Comparison of ENCODE assay signal across 15 mouse cellular contexts in genomic region chr6:4733208-4733607, GRCm38 (mm10). TPM values are rescaled to one million over a fixed set of nuclear protein-coding genes. Genes with fewer than 3 reads are reported as not detected.
DNase-seq lines count a peak whose midpoint lies in the region; ATAC-seq and TF ChIP-seq lines count a peak whose summit lies in the region.
"Had no signal": no experiment of that assay in that cellular context is flagged by ENCODE, and none has a peak within 500 bp of the region (broad histone marks: within the 10 kb centered on the region; RNA-seq: fewer than 3 reads in every experiment).

No protein-coding gene starts in this region.

- no peak for ATAC-seq in hindbrain, embryonic 11.5 days (ENCODE audit: low FRiP score)
- ATAC-seq in hindbrain, embryonic 13.5 days (ENCODE audit: low FRiP score) = no peak
- 0 out of 2 replicates have a peak, but pooled peaks have one; percentile 56 for ATAC-seq in embryonic facial prominence, embryonic 11.5 days (replicated peaks; ENCODE audit: insufficient number of reproducible peaks, low FRiP score, low TSS enrichment, low read depth)
- no peak for ATAC-seq in monocyte, adult 5-6 weeks (replicated peaks; ENCODE audit: insufficient number of reproducible peaks, low FRiP score, low TSS enrichment, poor library complexity, severe bottlenecking)
- ATAC-seq: hindbrain, embryonic 16.5 days had no signal

- no peak for TF ChIP-seq EP300 in CH12.LX (IDR thresholded peaks at IDR 0.05; ENCODE audit: low read length)

- H3K27ac ChIP-seq in hindbrain, embryonic 11.5 days (ENCODE audit: low read depth, low read length) = 0 out of 2 replicates have a peak overlapping the region, but pooled peaks have one; percentile 24
- no peak overlapping the region for H3K27ac ChIP-seq in hindbrain, embryonic 13.5 days
- H3K27ac ChIP-seq in CH12.LX (ENCODE audit: insufficient read depth, low read depth) = no peak overlapping the region
- H3K27ac ChIP-seq in embryonic facial prominence, embryonic 11.5 days (replicated peaks; ENCODE audit: low read depth, low read length) = no peak overlapping the region
- H3K27ac ChIP-seq: limb, embryonic 13.5 days had no signal

- dilution Hi-C loops in CH12.LX (cut with MboI; ENCODE audit: extremely low pct_ligation_motif_present, extremely low pct_unique_long_range_greater_than_20kb, low sequenced_read_pairs) = no loop called here

- TF ChIP-seq CTCF in CH12.LX (conservative IDR thresholded peaks at IDR 0.05 in 1 of 2, IDR thresholded peaks at IDR 0.05 in 1 of 2; ENCODE audit: low read depth in 2 of 2, low read length in 2 of 2) = no peak

- H3K4me1 ChIP-seq in hindbrain, embryonic 11.5 days (replicated peaks; ENCODE audit: control insufficient read depth, insufficient read depth, low read length) = peaks cover under 1% of the 10 kb centered on the region; the same call in 1 of the 2 replicates
- peaks cover 16% of the 10 kb centered on the region for H3K4me1 ChIP-seq in hindbrain, embryonic 13.5 days (replicated peaks)
- H3K4me1 ChIP-seq in CH12.LX (ENCODE audit: control insufficient read depth in 1 of 2, insufficient read depth in 2 of 2) = peaks cover 0 to 4% of the 10 kb centered on the region in 2 experiments; a peak in 2 of 4 replicates
- no peaks in the 10 kb centered on the region for H3K4me1 ChIP-seq in embryonic facial prominence, embryonic 11.5 days (ENCODE audit: control insufficient read depth, insufficient read depth, low read length)

- no peak overlapping the region for H3K4me3 ChIP-seq in hindbrain, embryonic 11.5 days (ENCODE audit: low read depth, low read length)
- H3K4me3 ChIP-seq in hindbrain, embryonic 13.5 days = no peak overlapping the region
- no peak overlapping the region for H3K4me3 ChIP-seq in CH12.LX (replicated peaks in 1 of 3; ENCODE audit: low read depth in 2 of 3, low read length in 2 of 3, poor library complexity in 1 of 3)
- no peak overlapping the region for H3K4me3 ChIP-seq in embryonic facial prominence, embryonic 11.5 days (ENCODE audit: low read depth, low read length)
- H3K4me3 ChIP-seq: limb, embryonic 13.5 days had no signal

- no peaks in the 10 kb centered on the region for H3K27me3 ChIP-seq in hindbrain, embryonic 11.5 days (ENCODE audit: control insufficient read depth, insufficient read depth, low read length)
- no peaks in the 10 kb centered on the region for H3K27me3 ChIP-seq in hindbrain, embryonic 13.5 days
- no peaks in the 10 kb centered on the region for H3K27me3 ChIP-seq in CH12.LX (replicated peaks)
- H3K27me3 ChIP-seq in embryonic facial prominence, embryonic 11.5 days (ENCODE audit: control insufficient read depth, insufficient read depth, low read length) = no peaks in the 10 kb centered on the region
- H3K27me3 ChIP-seq: limb, embryonic 13.5 days had no signal

- H3K9ac ChIP-seq in hindbrain, embryonic 11.5 days (ENCODE audit: low read depth, low read length) = no peak overlapping the region
- no peak overlapping the region for H3K9ac ChIP-seq in hindbrain, embryonic 13.5 days
- H3K9ac ChIP-seq in CH12.LX (ENCODE audit: insufficient read depth, low read depth) = no peak overlapping the region
- no peak overlapping the region for H3K9ac ChIP-seq in embryonic facial prominence, embryonic 11.5 days (replicated peaks; ENCODE audit: low read length)
- H3K9ac ChIP-seq: limb, embryonic 13.5 days had no signal

- H3K4me2 ChIP-seq in hindbrain, embryonic 11.5 days (replicated peaks; ENCODE audit: low read depth, low read length) = no peak overlapping the region
- H3K4me2 ChIP-seq in hindbrain, embryonic 13.5 days = no peak overlapping the region
- H3K4me2 ChIP-seq in CH12.LX (ENCODE audit: insufficient read depth, low read depth, poor library complexity, severe bottlenecking) = no peak overlapping the region
- no peak overlapping the region for H3K4me2 ChIP-seq in embryonic facial prominence, embryonic 11.5 days (ENCODE audit: low read depth, low read length)
- H3K4me2 ChIP-seq: limb, embryonic 13.5 days had no signal

- peak; percentile 32 to 33 for DNase-seq in adrenal gland, postnatal 36 days
- DNase-seq in adrenal gland, postnatal 10 days = no peak
- no peak for DNase-seq in hindbrain, embryonic 11.5 days (ENCODE audit: low spot score)
- peak; percentile 10 for DNase-seq in CH12.LX (ENCODE audit: extremely low read depth)
- DNase-seq in embryonic facial prominence, embryonic 11.5 days (ENCODE audit: low spot score) = no peak
- DNase-seq in urinary bladder, postnatal 4 days (ENCODE audit: low spot score in 2 of 2) = no peak
- DNase-seq: B cell, adult 2 months; cerebellum, postnatal 25 days; layer of hippocampus, adult 9-11 months; lung, postnatal 14 days; right cerebral cortex, postnatal 4 days had no signal

- H3K36me3 ChIP-seq in hindbrain, embryonic 11.5 days (ENCODE audit: control insufficient read depth, insufficient read depth, low read length) = no peaks in the 10 kb centered on the region
- H3K36me3 ChIP-seq in hindbrain, embryonic 13.5 days = no peaks in the 10 kb centered on the region
- no peaks in the 10 kb centered on the region for H3K36me3 ChIP-seq in CH12.LX (replicated peaks in 1 of 2; ENCODE audit: control insufficient read depth in 1 of 2, insufficient read depth in 1 of 2, low read length in 1 of 2)
- H3K36me3 ChIP-seq in embryonic facial prominence, embryonic 11.5 days (replicated peaks; ENCODE audit: control insufficient read depth, insufficient read depth, low read depth, low read length) = no peaks in the 10 kb centered on the region
- H3K36me3 ChIP-seq: limb, embryonic 13.5 days had no signal

- no peaks in the 10 kb centered on the region for H3K9me3 ChIP-seq in hindbrain, embryonic 11.5 days (ENCODE audit: control insufficient read depth, low read length)
- no peaks in the 10 kb centered on the region for H3K9me3 ChIP-seq in hindbrain, embryonic 13.5 days
- H3K9me3 ChIP-seq in CH12.LX (replicated peaks; ENCODE audit: low read length) = no peaks in the 10 kb centered on the region
- H3K9me3 ChIP-seq in embryonic facial prominence, embryonic 11.5 days (replicated peaks; ENCODE audit: control insufficient read depth, low read length) = no peaks in the 10 kb centered on the region
- H3K9me3 ChIP-seq: limb, embryonic 13.5 days had no signal

- in situ Hi-C loops in CH12.LX (cut with MboI; ENCODE audit: low pct_ligation_motif_present, low pct_unique_long_range_greater_than_20kb, low sequenced_read_pairs) = no loop called here

- WGBS in hindbrain, embryonic 11.5 days = 74% methylated on average over 8 of the region's 8 CpGs
- 86% methylated on average over 8 of the region's 8 CpGs for WGBS in hindbrain, embryonic 13.5 days
- 63% methylated on average over 8 of the region's 8 CpGs for WGBS in embryonic facial prominence, embryonic 11.5 days

- TF ChIP-seq RAD21 in CH12.LX (IDR thresholded peaks at IDR 0.05; ENCODE audit: low read depth, low read length) = no peak

- no peaks in the 10 kb centered on the region for H3K79me2 ChIP-seq in CH12.LX (replicated peaks; ENCODE audit: control insufficient read depth, extremely low read depth, insufficient read depth, poor library complexity, severe bottlenecking)

- no peak for TF ChIP-seq POLR2A in CH12.LX (IDR thresholded peaks at IDR 0.05; ENCODE audit: low read depth, low read length)

TF ChIP-seq in CH12.LX, 34 proteins besides CTCF, POLR2A, EP300 and RAD21:
- TF ChIP-seq MAZ (IDR thresholded peaks at IDR 0.05; ENCODE audit: low read depth, low read length) = no peak
- no peak for TF ChIP-seq HCFC1 (IDR thresholded peaks at IDR 0.05; ENCODE audit: low read depth, low read length)
- TF ChIP-seq USF2 (conservative IDR thresholded peaks at IDR 0.05; ENCODE audit: low read depth, low read length) = no peak
- no peak for TF ChIP-seq MEF2A (IDR thresholded peaks at IDR 0.05; ENCODE audit: borderline replicate concordance, low read depth, low read length)
- TF ChIP-seq ELF1 (IDR thresholded peaks at IDR 0.05; ENCODE audit: low read depth, low read length) = no peak

RNA-seq across cellular contexts. Expression of gene Sgce, which starts 13.8 kb away (rescaled TPM):
- total RNA-seq in adrenal gland, postnatal 36 days (2021) = 10 to 100 TPM; 65.9 to 67.1 TPM
- 10 to 100 TPM; 57.3 to 65.7 TPM for total RNA-seq in adrenal gland, postnatal 10 days (2021)
- 67.7 and 74.4 TPM in 2 replicates for polyA plus RNA-seq in hindbrain, embryonic 11.5 days (2014; fragmentation: Nextera tagmentation; extraction: Ambion mirVana)
- 64.4 and 64.6 TPM in 2 replicates for polyA plus RNA-seq in hindbrain, embryonic 13.5 days (2015; fragmentation: Nextera tagmentation; extraction: Ambion mirVana)
- total RNA-seq in CH12.LX (2012; rRNA removed) (not detected in 2 replicates), CH12.LX (2014; rRNA removed) (not detected in 2 replicates)
- not detected in 2 replicates for polyA plus RNA-seq in CH12.LX (2012; ENCODE audit: insufficient read length, low read depth)
- 51.1 and 58.8 TPM in 2 replicates for polyA plus RNA-seq in embryonic facial prominence, embryonic 11.5 days (2014; fragmentation: Nextera tagmentation; extraction: Ambion mirVana)
- 2.6 to 6.1 TPM (median 3.1 TPM) in 3 replicates for total RNA-seq in monocyte, adult 5-6 weeks (2017)

RNA-seq across cellular contexts. Expression of gene Peg10, which starts 13.9 kb away (rescaled TPM):
- 100 to 1,000 TPM; 326 to 473 TPM for total RNA-seq in adrenal gland, postnatal 36 days (2021)
- 100 to 1,000 TPM; 283 to 299 TPM for total RNA-seq in adrenal gland, postnatal 10 days (2021)
- polyA plus RNA-seq in hindbrain, embryonic 11.5 days (2014; fragmentation: Nextera tagmentation; extraction: Ambion mirVana) = 17.6 and 26.9 TPM in 2 replicates
- 7.3 and 9.0 TPM in 2 replicates for polyA plus RNA-seq in hindbrain, embryonic 13.5 days (2015; fragmentation: Nextera tagmentation; extraction: Ambion mirVana)
- total RNA-seq in CH12.LX (2012; rRNA removed) (under 0.01 TPM in 1 of 2 replicates, not detected in the other), CH12.LX (2014; rRNA removed) (not detected in 2 replicates)
- polyA plus RNA-seq in CH12.LX (2012; ENCODE audit: insufficient read length, low read depth) = not detected in 2 replicates
- 25.2 and 25.3 TPM in 2 replicates for polyA plus RNA-seq in embryonic facial prominence, embryonic 11.5 days (2014; fragmentation: Nextera tagmentation; extraction: Ambion mirVana)
- total RNA-seq in monocyte, adult 5-6 weeks (2017) = 0.10 to 1.5 TPM (median 0.43 TPM) in 3 replicates

Comparison
In these comparisons a context has a peak if more than half of its experiments do, and no peak if none do; other contexts are left out.
1. DNase-seq: peak in adrenal gland, postnatal 36 days (2 of 2) and CH12.LX (single experiment); none in adrenal gland, postnatal 10 days (single experiment), hindbrain, embryonic 11.5 days (single experiment), embryonic facial prominence, embryonic 11.5 days (single experiment) and urinary bladder, postnatal 4 days (0 of 2).
2. RNA of gene Peg10, which starts 13.9 kb away (total RNA-seq): 326 to 473 TPM in adrenal gland, postnatal 36 days and 283 to 299 TPM in adrenal gland, postnatal 10 days; 0.10 to 1.5 TPM in monocyte, adult 5-6 weeks and under 0.01 TPM in CH12.LX; every median in the first group is over 100 times any median in the second.